Mouse (Mus musculus): ENCODE data around the gene A830005F24Rik. TPM values are rescaled to one million over a fixed set of nuclear protein-coding genes. Genes with fewer than 3 reads are reported as not detected.
A peak's percentile ranks its signal among the peaks of the same experiment; 100 is the strongest.

A830005F24Rik gene
- 0.14 and 0.31 TPM in 2 replicates for polyA plus RNA-seq (2012)

GRCm38 (mm10) chr13:48513003-48513929 lies at the start of gene A830005F24Rik, which contains the start of gene Zfp169:
A830005F24Rik (plus strand) TSS chr13:48513570.
Zfp169 (minus strand) TSS chr13:48513451.
- TF ChIP-seq GATA1 (IDR thresholded peaks at IDR 0.05; ENCODE audit: low read length), result no peak

GRCm38 (mm10) chr13:48464170-48464569 lies 49.2 kb upstream of the A830005F24Rik start:
- no peak for TF ChIP-seq GATA1 (IDR thresholded peaks at IDR 0.05; ENCODE audit: low read length)

- TF ChIP-seq GATA1 (IDR thresholded peaks at IDR 0.05; ENCODE audit: low read length), result no peak
These were observed 47.2 kb upstream of the A830005F24Rik start for GRCm38 (mm10) chr13:48466186-48466585.

GRCm38 (mm10) chr13:48468656-48469180 lies 44.7 kb upstream of the A830005F24Rik start:
- TF ChIP-seq GATA1 (IDR thresholded peaks at IDR 0.05; ENCODE audit: low read length), result no peak

GRCm38 (mm10) chr13:48483606-48484005 lies 29.8 kb upstream of the A830005F24Rik start:
- TF ChIP-seq GATA1 (IDR thresholded peaks at IDR 0.05; ENCODE audit: low read length), result no peak

- no peak for TF ChIP-seq GATA1 (IDR thresholded peaks at IDR 0.05; ENCODE audit: low read length)
These were observed 22.8 kb upstream of the A830005F24Rik start for GRCm38 (mm10) chr13:48490396-48491182.

- no peak for TF ChIP-seq GATA1 (IDR thresholded peaks at IDR 0.05; ENCODE audit: low read length)
These were observed 20.2 kb upstream of the A830005F24Rik start for GRCm38 (mm10) chr13:48493183-48493582.

GRCm38 (mm10) chr13:48497693-48498221 lies 15.6 kb upstream of the A830005F24Rik start:
- no peak for TF ChIP-seq GATA1 (IDR thresholded peaks at IDR 0.05; ENCODE audit: low read length)

- no peak for TF ChIP-seq GATA1 (IDR thresholded peaks at IDR 0.05; ENCODE audit: low read length)
These were observed 14.7 kb upstream of the A830005F24Rik start for GRCm38 (mm10) chr13:48498676-48499075.

GRCm38 (mm10) chr13:48502422-48502821 lies 10.9 kb upstream of the A830005F24Rik start:
- TF ChIP-seq GATA1 (IDR thresholded peaks at IDR 0.05; ENCODE audit: low read length), result peak; percentile 31

- no peak for TF ChIP-seq GATA1 (IDR thresholded peaks at IDR 0.05; ENCODE audit: low read length)
These were observed 4.7 kb upstream of the A830005F24Rik start for GRCm38 (mm10) chr13:48508661-48509060.

- no peak for TF ChIP-seq GATA1 (IDR thresholded peaks at IDR 0.05; ENCODE audit: low read length)
These were observed 2.5 kb downstream of the A830005F24Rik start for GRCm38 (mm10) chr13:48515861-48516260.

GRCm38 (mm10) chr13:48525745-48526144 lies 12.4 kb downstream of the A830005F24Rik start:
- no peak for TF ChIP-seq GATA1 (IDR thresholded peaks at IDR 0.05; ENCODE audit: low read length)

- no peak for TF ChIP-seq GATA1 (IDR thresholded peaks at IDR 0.05; ENCODE audit: low read length)
These were observed 14.9 kb downstream of the A830005F24Rik start for GRCm38 (mm10) chr13:48528123-48528871.

GRCm38 (mm10) chr13:48529028-48529427 lies 15.7 kb downstream of the A830005F24Rik start:
- no peak for TF ChIP-seq GATA1 (IDR thresholded peaks at IDR 0.05; ENCODE audit: low read length)
